Mouse (Mus musculus): Measurements from ENCODE around the gene Fam19a1. TPM values are rescaled to one million over a fixed set of nuclear protein-coding genes. Genes with fewer than 3 reads are reported as not detected.

Fam19a1 gene
- total RNA-seq, 2 experiments from 2014 or later = 5.4 to 6.3 TPM

DNA sequence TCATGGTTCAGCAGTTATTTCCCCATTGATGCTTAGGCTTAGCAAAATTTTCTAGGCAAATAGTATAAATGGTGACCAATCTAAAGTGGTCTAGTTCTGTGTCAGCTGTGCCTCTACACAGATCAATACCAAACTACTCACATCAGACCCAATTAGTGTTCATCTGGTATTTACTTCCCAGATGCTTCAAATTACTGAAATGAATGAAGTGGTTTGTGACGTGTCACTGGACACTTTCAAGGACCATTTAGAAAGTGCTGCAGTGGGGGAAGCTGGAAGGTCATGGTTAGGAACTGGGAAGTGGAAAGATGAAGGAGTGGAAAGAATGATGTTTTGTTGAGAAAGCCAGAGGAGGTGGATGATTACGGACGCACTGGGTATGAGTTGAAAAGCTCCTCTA lies 139.0 kb downstream of the Fam19a1 start:
- no peak for DNase-seq (ENCODE audit: low spot score in 2 of 2)

DNA sequence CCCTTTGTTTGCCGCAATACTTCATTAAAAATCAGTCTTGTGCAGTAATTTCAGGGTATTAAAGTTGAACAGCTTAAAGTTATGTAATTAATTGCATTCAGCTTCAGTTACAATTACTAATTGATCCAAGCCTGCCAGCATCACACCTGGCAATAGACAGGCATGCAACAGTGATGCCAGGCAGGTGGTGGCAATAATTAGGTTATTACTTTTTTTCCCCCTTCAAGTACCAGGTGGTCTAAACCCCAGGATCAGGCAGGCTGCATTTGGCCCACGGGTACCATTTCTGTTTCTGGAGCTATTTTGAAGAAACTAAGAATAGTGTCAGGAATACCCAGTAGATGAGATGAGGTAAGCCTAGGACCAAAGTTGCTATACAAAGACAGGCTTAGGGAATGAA lies 141.9 kb downstream of the Fam19a1 start:
- DNase-seq (ENCODE audit: low spot score in 2 of 2) = no peak

DNA sequence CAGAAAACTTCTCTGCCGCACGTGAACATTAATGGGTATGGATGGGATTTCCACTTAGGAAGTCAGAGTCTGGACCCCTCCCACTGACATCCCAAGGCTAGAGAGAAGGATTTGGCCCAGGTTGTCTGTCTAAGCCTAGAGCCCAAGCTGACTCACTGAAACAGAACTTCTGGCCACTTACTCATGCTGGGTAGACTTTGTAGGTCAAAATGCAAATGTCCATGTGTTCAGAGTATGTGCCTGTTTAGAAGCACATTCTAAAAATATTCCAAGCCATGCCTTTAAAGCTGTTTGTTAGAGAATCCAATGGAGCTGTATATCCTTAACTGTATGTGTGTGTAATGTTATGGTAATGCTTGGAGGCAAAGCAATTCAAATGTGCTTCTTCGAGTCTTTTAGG lies 145.7 kb downstream of the Fam19a1 start:
- DNase-seq (ENCODE audit: low spot score in 2 of 2) = no peak

DNA sequence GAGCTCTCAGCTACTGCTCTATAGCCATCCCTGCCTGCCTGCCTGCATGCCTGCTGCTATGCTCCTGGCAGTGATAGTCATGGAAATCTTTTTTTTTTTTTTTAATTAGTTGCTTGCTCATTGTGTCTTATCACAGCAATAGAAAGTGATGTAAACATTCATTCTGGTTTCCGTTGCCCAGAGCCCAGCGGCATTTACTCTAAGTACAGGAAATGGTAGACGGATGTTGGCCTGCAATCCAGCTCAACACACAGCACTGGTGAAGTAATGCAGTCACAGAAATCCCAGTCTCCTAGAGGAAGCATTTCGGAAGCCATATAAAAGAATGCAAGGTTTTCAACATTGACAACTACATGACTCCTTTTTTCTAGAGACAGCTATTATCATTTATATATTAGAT lies 153.5 kb downstream of the Fam19a1 start:
- no peak for DNase-seq (ENCODE audit: low spot score in 2 of 2)

DNA sequence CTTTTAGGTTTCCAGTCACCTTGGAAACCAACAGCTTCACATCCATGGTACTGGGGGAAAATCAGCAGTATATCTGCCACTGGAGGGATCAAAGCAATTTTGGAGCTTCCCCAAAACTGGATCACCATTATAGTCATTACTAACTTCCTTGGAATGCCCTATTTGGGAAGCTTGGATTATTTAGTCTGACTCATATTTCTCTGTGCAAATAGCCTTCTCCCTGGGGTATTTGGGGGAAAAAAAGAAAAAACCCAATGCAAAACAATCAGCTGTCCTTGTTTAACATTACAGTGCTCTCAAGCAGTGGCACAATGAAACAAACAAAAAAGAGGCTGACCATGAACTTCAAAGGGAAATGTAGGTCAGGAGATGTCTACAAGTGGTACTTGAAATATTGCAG lies 155.8 kb downstream of the Fam19a1 start:
- no peak for DNase-seq (ENCODE audit: low spot score in 2 of 2)

DNA sequence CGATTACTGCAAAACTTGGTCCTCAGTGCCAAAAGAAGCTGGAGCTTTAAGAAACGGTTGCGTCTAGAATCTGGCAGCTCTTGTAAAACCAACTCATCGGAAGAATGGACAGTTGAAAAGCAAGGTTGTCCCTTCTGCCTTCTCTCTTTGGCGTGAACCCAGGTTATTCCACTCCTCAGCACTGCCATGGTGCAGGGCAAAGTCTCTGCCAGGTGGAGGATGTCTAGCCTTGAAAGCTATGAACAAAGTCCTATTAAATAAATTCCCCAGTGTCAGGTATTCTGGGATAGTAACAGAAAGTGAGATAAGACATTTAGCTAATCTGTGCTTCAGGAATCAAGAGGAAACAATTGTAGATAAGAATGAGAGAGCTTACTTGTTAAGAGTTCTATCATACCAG lies 157.5 kb downstream of the Fam19a1 start:
- DNase-seq (ENCODE audit: low spot score in 2 of 2) = no peak

DNA sequence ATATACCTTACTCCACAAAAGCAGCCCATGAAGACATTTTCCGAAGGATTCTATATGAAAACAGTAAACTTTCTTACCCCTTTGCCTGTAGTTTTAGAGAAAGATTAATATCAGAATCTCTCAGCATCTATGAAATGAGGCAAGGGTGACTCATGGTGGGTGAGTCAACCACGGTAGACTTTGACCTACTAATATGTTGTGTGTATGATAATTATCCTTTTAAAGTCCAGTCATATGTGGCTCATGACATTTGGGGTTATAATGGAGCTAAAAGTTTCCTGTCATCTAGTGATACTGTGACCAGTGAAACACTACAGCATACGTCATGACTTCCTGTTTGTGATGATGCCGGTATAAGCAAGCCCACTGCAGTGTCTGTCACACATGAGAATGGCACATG lies 170.8 kb downstream of the Fam19a1 start:
- DNase-seq (ENCODE audit: low spot score in 2 of 2) = no peak

DNA sequence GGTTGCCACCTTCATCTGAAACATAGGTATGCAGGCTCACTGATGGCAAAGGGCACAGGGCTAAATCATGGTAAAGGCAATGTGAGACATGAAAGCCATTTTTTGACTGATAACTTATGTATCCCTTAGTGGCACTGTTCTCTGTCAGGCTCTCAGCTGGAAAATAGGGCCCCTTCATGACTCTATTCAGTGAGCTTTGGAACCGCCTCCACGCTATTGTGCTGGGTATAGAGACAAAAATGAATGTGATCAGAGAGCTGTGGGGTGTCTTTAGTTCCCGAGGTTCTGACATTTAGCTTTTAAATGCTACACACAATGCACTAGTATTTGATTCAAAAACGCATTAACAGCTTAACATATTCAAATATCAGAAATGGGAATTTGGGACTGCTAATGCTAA lies 171.6 kb downstream of the Fam19a1 start:
- no peak for DNase-seq (ENCODE audit: low spot score in 2 of 2)

DNA sequence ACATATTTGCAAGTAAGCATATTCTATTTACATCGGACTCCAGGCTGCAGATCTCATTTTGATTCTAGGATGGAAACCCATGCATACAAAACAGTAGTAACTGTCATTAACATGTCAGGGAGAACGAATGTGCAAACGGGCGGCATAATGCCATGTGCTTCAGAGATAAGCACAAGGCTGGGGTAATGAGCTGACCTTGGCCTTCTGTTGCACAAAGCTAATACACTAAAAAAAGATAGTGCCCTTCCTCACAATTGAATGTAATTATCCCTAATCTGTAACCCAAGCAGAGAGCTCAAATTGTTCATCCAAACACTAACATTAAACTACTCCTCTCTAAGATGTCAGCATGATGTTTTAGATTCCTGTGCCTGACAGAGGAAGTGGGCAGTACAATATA lies 173.3 kb downstream of the Fam19a1 start:
- DNase-seq (ENCODE audit: low spot score in 2 of 2) = no peak

DNA sequence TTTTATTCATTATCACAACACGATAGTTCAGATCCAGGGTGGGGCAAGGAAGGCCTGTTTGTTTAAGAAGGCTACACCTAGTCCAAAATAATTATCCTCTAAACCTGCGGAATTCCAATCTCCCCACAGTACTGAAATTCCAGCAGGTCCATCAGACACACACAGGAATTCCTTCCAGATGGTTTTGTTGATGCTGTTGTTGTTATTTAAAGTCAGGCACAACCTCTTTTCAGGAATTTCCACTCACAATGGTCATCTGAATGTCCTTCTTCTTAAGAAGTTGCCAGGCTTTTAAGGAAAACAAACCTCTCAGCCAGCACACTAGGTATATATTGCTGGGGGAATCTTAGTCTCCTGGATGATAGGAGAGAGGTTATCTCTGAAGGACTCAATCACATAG lies 174.4 kb downstream of the Fam19a1 start:
- no peak for DNase-seq (ENCODE audit: low spot score in 2 of 2)

DNA sequence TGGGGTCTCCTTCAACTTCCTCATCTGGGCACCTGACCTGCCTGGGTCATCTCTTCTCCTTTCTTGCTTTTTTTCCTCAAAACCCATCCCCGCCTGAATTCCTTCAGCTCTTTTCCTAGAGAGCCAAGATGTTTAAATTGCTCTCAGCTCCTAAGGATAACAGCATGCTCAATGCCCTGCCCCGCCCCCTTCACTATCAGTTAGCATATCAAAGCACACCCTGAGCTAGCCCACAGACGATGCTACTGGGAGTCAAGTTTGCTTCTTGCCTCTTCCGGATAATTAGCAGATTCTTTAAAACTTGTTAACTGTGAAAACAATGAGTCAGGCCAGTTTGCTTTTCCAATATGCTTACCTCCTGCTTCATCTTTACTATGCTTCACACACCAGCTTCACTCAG lies 176.7 kb downstream of the Fam19a1 start:
- DNase-seq (ENCODE audit: low spot score in 2 of 2) = no peak

DNA sequence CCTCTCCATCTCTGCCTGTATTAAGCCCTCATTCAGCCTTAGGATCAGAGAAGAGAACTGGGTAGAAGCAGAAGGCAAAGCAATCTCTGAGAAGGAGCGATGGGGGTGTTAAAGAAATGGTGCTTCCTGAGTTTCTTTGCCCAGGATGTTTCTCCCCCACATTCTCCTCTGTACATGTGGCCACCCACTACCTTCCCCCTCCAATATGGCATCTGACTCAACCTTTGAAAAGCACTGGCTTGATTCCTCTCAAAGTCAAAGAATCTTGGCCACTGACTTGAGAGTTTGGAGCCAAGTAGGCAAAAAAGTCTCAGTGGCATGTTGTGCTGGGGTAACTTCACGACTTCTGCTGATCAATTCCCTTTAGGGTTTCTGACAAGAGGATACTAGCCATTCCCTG lies 234.5 kb downstream of the Fam19a1 start:
- no peak for DNase-seq (ENCODE audit: low spot score in 2 of 2)

DNA sequence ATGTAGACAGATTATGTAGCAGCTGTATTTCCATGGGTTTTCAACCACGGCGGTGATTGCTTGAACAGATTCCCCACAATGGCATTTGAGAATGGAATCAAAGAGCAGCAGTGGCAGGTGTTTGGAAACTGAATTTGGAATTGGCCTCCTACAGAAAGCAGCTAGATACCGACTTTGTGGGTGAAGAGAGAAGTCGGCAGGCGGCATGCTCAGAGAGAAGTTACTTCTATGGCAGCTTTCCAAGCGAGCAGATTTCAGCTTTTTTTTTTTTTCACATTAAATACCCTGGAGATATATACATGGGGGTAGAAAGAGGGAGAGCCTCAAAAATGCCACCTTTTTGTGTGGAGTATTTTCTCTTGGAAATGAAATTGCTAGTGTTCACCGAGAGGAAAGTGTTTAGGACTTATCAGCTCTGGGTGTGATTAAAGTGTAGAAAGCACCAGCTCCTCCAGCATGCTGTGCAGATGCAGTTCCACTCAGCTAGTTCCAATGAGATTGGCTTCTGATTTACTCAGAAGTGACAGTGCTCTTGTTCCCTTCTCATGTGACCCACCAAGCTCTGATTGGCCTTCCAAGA lies 236.6 kb downstream of the Fam19a1 start:
- no peak for DNase-seq (ENCODE audit: low spot score in 2 of 2)

DNA sequence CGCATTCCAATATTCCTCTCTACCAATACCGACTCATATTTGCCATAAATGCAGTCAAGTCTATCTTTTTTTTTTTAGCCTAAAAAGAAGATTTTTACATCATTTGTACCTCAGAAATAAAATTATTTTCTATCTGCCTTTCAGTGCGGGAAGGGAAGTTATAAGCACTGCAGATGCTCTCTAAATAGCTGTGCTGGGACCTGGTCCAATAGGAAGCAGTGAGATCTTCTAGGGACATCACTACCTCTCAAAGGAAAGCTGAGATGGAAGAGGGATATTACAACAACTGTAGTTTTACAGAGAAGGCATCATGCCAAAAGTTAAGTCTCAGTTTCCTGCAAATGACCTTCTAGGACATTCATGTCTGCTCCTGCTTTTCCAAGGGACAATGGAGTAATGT lies 256.6 kb downstream of the Fam19a1 start:
- no peak for DNase-seq (ENCODE audit: low spot score in 2 of 2)

DNA sequence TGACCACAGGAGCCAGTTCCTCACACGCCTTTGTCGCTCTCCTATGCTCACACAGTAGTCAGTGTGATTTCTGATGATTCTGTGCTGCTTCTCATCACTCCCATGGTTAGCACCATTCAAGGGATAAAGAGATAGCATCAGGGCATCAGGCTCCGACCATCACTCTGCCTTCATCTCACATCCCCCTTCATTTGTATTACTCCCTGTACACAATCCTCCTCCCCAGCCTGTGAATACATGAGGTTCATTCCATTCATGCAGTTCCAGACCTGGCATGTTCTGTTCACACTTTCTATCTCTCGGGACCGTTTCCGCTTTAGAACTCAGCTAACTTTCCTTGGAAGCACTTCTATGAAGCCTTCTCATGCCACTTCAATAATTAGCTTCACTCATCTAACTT lies 259.9 kb downstream of the Fam19a1 start:
- no peak for DNase-seq (ENCODE audit: low spot score in 2 of 2)

DNA sequence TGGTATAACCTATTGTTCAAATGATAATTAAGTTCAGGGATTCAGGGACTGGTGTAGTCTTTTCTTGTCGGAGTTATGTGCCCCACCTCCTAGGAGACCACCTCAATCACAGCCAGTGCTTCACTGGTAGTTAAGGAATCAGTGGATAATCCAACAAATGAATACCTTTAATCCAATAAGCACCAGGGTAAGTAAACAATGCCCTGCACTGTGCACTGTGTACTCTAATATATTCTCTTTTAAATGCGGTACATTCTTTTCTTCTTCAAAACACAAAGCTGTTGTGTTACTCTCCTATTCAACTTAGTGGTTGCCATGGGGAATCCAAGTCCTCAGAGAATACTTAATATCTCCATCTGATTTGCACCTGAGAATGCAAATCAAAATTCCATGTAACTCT lies 260.3 kb downstream of the Fam19a1 start:
- DNase-seq (ENCODE audit: low spot score in 2 of 2) = no peak

DNA sequence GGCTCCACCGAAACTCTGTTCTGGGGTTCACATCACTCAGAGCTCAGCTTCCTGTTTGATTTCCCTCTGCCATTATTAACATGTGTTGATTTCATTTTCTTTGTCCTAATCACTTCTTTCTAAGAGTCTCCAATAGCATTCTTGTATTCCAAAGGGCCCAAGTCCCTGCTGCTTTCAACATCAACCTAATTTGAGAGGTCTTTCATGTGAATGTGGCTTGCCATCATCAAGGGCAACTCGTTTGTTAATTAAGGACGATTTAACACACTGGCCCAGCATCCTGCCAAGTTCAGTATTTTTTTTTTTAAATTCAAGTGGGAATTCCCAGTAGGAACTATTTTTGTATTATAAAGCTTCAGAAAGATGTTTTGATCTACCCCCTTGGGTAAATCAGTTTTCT lies 263.8 kb downstream of the Fam19a1 start:
- no peak for DNase-seq (ENCODE audit: low spot score in 2 of 2)

DNA sequence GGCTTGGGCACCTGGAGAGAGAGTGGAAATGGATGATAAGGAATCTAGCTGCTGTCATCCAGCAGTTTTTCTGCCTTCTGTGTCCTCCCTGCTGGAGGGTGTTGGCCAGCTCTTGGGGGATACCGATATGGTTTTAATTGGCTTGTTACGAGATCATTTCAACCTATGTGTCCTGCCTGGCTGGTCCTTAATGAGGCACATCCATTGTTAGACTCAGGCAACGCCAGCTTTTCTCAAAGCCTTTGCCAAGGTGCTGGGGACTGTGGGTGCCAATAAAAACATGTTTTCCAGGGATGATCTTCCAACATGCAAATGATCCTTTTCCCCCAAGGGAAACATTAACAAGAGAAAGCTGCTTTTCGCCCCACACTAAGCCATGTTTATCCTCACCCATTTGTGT lies 266.3 kb downstream of the Fam19a1 start:
- no peak for DNase-seq (ENCODE audit: low spot score in 2 of 2)

DNA sequence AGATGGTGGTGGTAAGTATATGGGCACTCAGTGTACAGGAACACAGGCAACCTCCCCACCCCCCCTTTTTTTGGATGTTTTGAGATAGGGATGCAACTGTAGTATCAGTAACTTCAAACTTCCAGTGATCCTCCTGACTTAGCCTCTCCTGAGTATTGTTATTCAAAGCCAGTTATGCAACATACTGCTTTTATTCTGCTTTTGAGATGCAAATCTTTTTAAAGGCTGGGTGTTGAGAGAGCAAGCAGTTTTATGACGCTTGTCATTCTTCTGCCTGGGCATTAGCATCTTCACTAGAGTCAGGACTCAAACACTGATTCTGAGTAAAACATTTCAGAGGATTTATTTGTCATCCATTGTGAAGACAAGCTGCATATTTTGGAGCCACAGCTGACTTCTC lies 271.5 kb downstream of the Fam19a1 start:
- DNase-seq (ENCODE audit: low spot score in 2 of 2) = no peak

DNA sequence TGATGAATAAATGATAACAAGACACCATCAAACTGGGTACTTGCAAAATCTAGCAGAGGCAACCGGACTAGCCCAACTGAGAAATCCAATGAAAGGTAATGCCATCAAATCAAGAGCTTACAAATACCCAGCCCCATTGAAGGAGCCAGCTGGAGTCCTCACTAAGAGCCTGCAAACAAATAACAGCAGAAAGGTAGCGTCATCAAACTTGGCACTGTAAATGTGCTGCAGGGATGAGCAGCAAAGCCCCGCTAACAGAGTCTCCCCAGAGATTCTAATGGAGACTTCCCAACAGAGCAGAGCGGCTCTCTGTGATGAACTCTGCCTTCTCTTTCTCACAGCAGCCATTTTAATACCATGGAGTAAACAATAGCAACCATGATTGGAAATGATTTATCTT lies 305.9 kb downstream of the Fam19a1 start:
- DNase-seq (ENCODE audit: low spot score in 2 of 2) = no peak

DNA sequence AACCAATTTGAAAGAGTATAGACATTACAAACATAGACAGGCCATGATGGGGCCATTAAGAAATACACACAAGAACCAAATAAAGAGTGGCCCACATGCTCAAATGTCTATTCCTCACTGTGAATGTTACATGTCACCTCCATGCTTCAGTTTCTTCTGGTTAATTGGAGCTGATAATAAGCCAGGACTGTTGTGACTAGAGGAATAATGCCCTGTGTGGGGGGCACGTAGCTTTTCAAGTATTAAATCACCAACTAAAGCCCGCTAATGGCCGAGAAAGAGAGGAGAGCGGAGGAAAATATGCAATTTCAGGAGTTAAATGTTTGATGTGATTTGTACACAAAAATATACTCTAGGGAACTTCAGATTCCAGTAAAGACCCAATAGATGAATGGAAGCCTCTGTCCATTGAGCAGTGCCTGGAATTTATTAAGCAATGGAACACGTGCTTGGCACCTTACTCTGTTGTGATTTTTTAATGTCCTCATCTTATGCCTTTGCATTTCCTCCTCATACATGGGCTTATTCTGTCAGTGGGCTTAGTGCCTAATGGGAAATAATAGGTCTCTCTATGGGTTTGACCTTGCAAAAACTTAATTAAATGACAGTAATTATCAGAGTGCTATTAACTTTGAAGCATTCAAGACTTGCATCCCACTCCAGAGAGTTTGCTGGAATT lies 306.9 kb downstream of the Fam19a1 start:
- no peak for DNase-seq (ENCODE audit: low spot score in 2 of 2)

DNA sequence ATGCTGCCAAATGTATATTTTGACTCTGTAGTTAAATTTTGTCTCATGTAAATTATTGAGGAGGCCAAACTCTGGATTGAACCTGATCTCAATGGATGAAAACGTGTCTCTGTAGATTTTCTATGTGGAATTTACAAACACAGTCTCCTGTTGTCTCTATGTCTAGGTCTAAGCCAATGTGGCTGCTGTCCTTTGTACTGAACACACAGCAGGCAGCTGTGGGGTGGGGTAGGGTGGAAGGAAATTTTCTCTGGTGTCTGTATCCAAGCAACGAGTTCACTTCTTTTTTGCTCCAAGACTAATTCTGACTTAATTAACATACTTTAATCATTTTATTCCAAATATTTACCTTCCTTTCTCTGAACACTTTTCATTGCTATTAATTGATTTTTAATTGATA lies 307.6 kb downstream of the Fam19a1 start:
- no peak for DNase-seq (ENCODE audit: low spot score in 2 of 2)

DNA sequence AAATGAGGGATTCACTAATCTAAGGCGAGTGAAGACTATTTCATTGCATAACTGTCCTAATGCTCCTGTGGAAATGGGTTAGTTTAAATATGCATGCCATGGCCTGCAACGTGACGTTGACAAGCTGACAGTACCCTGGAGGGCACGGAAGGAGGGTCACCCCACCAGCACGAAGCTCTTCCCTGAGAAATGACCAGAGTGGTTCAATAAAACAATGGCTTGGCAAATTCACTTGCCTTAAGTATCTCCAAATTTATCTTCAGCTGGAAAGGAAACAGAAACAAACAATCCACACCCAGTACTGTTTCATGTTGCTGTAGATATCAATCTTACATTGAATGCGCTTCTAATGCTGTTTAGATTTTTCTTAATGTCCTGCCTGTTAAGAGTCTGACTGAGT lies 316.4 kb downstream of the Fam19a1 start:
- no peak for DNase-seq (ENCODE audit: low spot score in 2 of 2)

DNA sequence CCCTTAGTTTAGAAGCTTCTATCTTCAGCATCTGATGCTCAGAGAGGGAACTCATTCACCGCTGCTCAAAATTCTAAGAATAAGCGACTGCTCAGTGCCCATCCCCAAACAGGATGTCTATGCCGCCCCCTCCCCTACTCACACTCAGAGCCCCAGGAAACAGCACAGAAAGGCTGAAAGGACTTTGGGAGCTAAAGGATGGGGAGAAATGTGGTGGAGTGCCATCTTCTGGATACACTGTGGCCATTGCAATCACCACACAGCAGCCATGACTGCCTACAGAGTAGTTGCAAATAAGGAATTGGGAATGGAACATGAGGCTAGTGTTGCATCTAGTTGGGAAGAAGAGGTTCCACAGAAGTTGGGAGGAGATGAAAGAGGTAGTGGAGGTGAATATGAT lies 319.4 kb downstream of the Fam19a1 start:
- no peak for DNase-seq (ENCODE audit: low spot score in 2 of 2)
